In the genomic region with DNA sequence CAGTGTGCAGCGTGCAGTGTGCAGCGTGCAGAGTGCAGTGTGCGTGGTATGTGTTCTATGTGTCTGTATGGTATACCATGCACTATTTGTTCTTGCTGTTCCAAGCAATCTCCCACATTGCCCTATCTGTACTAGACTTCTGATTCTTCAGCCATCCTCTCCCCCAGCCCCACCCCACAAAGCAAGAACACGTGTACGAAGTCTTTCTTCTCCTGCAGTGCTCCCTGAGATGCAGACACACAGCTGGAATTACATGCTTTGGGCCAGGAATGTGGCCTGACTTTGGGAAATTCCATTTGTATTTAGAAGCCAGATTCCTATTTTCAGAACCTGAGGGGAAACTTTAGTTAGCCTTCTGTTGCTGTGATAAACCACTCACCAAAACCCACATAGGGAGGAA, we compare ENCODE assay signal across 26 mouse cellular contexts. TPM values are rescaled to one million over a fixed set of nuclear protein-coding genes. Genes with fewer than 3 reads are reported as not detected.
DNase-seq lines count a peak whose midpoint lies in the region; ATAC-seq and TF ChIP-seq lines count a peak whose summit lies in the region.
"Had no signal": no experiment of that assay in that cellular context is flagged by ENCODE, and none has a peak within 500 bp of the region (broad histone marks: within the 10 kb centered on the region; RNA-seq: fewer than 3 reads in every experiment).

No protein-coding gene starts in this region.

- H3K4me2 ChIP-seq in limb, embryonic 13.5 days (replicated peaks) = no peak overlapping the region
- no peak overlapping the region for H3K4me2 ChIP-seq in embryonic facial prominence, embryonic 14.5 days (ENCODE audit: low read depth, low read length)
- H3K4me2 ChIP-seq in limb, embryonic 14.5 days (replicated peaks; ENCODE audit: low read depth, low read length, severe bottlenecking) = no peak overlapping the region
- H3K4me2 ChIP-seq: forebrain, embryonic 13.5 days; hindbrain, embryonic 13.5 days; liver, embryonic 11.5 days; lung, embryonic 15.5 days; neural tube, embryonic 15.5 days had no signal

- peaks cover 22% of the 10 kb centered on the region for H3K4me1 ChIP-seq in limb, embryonic 13.5 days
- peaks cover 5% of the 10 kb centered on the region; the same call in 1 of the 2 replicates for H3K4me1 ChIP-seq in limb, embryonic 10.5 days
- peaks cover 8% of the 10 kb centered on the region for H3K4me1 ChIP-seq in embryonic facial prominence, embryonic 14.5 days (ENCODE audit: control insufficient read depth, insufficient read depth, low read length)
- H3K4me1 ChIP-seq in limb, embryonic 14.5 days (ENCODE audit: control insufficient read depth, insufficient read depth, low read length) = 0 out of 2 replicates have a peak, but pooled peaks cover 14% of the 10 kb centered on the region
- peaks cover 22% of the 10 kb centered on the region for H3K4me1 ChIP-seq in forebrain, embryonic 10.5 days
- H3K4me1 ChIP-seq: neural tube, embryonic 15.5 days had no signal

- H3K27me3 ChIP-seq in limb, embryonic 13.5 days = no peaks in the 10 kb centered on the region; the same call in 1 of the 2 replicates
- no peaks in the 10 kb centered on the region for H3K27me3 ChIP-seq in limb, embryonic 10.5 days (ENCODE audit: low read depth, poor library complexity, severe bottlenecking)
- no peaks in the 10 kb centered on the region for H3K27me3 ChIP-seq in embryonic facial prominence, embryonic 14.5 days (replicated peaks; ENCODE audit: control insufficient read depth, insufficient read depth, low read length)
- H3K27me3 ChIP-seq in limb, embryonic 14.5 days (ENCODE audit: control insufficient read depth, insufficient read depth, low read length) = no peaks in the 10 kb centered on the region
- H3K27me3 ChIP-seq in forebrain, embryonic 10.5 days (ENCODE audit: poor library complexity, severe bottlenecking) = no peaks in the 10 kb centered on the region
- H3K27me3 ChIP-seq: forebrain, embryonic 13.5 days; lung, embryonic 15.5 days; neural tube, embryonic 15.5 days had no signal

- WGBS in limb, embryonic 13.5 days = 60% methylated on average over 5 of the region's 5 CpGs
- 86% methylated on average over 5 of the region's 5 CpGs for WGBS in limb, embryonic 10.5 days
- WGBS in embryonic facial prominence, embryonic 14.5 days = 56% methylated on average over 5 of the region's 5 CpGs
- WGBS in limb, embryonic 14.5 days = 69% methylated on average over 5 of the region's 5 CpGs
- 84% methylated on average over 5 of the region's 5 CpGs for WGBS in forebrain, embryonic 10.5 days

- H3K9me3 ChIP-seq in limb, embryonic 13.5 days = no peaks in the 10 kb centered on the region
- H3K9me3 ChIP-seq in limb, embryonic 10.5 days (replicated peaks) = no peaks in the 10 kb centered on the region
- no peaks in the 10 kb centered on the region for H3K9me3 ChIP-seq in embryonic facial prominence, embryonic 14.5 days (ENCODE audit: control insufficient read depth, low read length)
- no peaks in the 10 kb centered on the region for H3K9me3 ChIP-seq in limb, embryonic 14.5 days (ENCODE audit: control insufficient read depth, low read length)
- H3K9me3 ChIP-seq in forebrain, embryonic 10.5 days = no peaks in the 10 kb centered on the region
- H3K9me3 ChIP-seq: forebrain, embryonic 13.5 days; hindbrain, embryonic 13.5 days; lung, embryonic 15.5 days; neural tube, embryonic 15.5 days had no signal

- H3K9ac ChIP-seq in limb, embryonic 13.5 days = no peak overlapping the region
- H3K9ac ChIP-seq in embryonic facial prominence, embryonic 14.5 days (ENCODE audit: low read depth, low read length) = no peak overlapping the region
- H3K9ac ChIP-seq in limb, embryonic 14.5 days (ENCODE audit: low read depth, low read length, severe bottlenecking) = no peak overlapping the region
- H3K9ac ChIP-seq: forebrain, embryonic 13.5 days; hindbrain, embryonic 13.5 days; lung, embryonic 15.5 days; neural tube, embryonic 15.5 days had no signal

- no peaks in the 10 kb centered on the region for H3K36me3 ChIP-seq in limb, embryonic 13.5 days
- no peaks in the 10 kb centered on the region for H3K36me3 ChIP-seq in limb, embryonic 10.5 days
- no peaks in the 10 kb centered on the region for H3K36me3 ChIP-seq in embryonic facial prominence, embryonic 14.5 days (ENCODE audit: control insufficient read depth, insufficient read depth, low read length)
- H3K36me3 ChIP-seq in limb, embryonic 14.5 days (ENCODE audit: control insufficient read depth, insufficient read depth, low read length) = no peaks in the 10 kb centered on the region
- no peaks in the 10 kb centered on the region for H3K36me3 ChIP-seq in forebrain, embryonic 10.5 days (replicated peaks)
- H3K36me3 ChIP-seq: hindbrain, embryonic 13.5 days; lung, embryonic 15.5 days; neural tube, embryonic 15.5 days had no signal

- intact Hi-C loops in heart, postnatal 25 days (cut with DNase I) = no loop called here

- TF ChIP-seq POLR2A in limb, embryonic 14.5 days (IDR thresholded peaks at IDR 0.05; ENCODE audit: borderline replicate concordance, extremely low read depth, insufficient read depth, insufficient read length) = no peak

- no peak overlapping the region for H3K4me3 ChIP-seq in limb, embryonic 13.5 days
- no peak overlapping the region for H3K4me3 ChIP-seq in limb, embryonic 10.5 days
- no peak overlapping the region for H3K4me3 ChIP-seq in embryonic facial prominence, embryonic 14.5 days (ENCODE audit: low read depth, low read length)
- no peak overlapping the region for H3K4me3 ChIP-seq in limb, embryonic 14.5 days (replicated peaks; ENCODE audit: low read length)
- H3K4me3 ChIP-seq in forebrain, embryonic 10.5 days = no peak overlapping the region
- H3K4me3 ChIP-seq: forebrain, embryonic 13.5 days; hindbrain, embryonic 13.5 days; lung, embryonic 15.5 days; neural tube, embryonic 15.5 days had no signal

- peak; percentile 34 to 39 for DNase-seq in heart, adult 18-20 months
- DNase-seq in heart, postnatal 25 days (ENCODE audit: low spot score) = no peak
- DNase-seq in limb, embryonic 10.5 days (ENCODE audit: low spot score) = no peak
- DNase-seq in embryonic facial prominence, embryonic 14.5 days (ENCODE audit: low spot score) = peak; percentile 61
- DNase-seq in limb, embryonic 14.5 days (ENCODE audit: low spot score) = no peak
- no peak for DNase-seq in forebrain, embryonic 10.5 days (ENCODE audit: extremely low spot score, low spot score)
- DNase-seq in urinary bladder, postnatal 25 days (ENCODE audit: low spot score) = no peak
- DNase-seq: adrenal gland, adult 2 months; adrenal gland, postnatal 36 days; B cell, adult 2 months; cerebellum, adult 2 months; cerebellum, postnatal 14 days; gastrocnemius, postnatal 14 days; heart, postnatal 4 days; kidney, postnatal 25 days; left cerebral cortex, postnatal 4 days; midbrain, embryonic 14.5 days; right cerebral cortex, postnatal 14 days had no signal

- H3K27ac ChIP-seq in limb, embryonic 13.5 days = peak overlapping the region; percentile 61; the same call in 1 of the 2 replicates
- H3K27ac ChIP-seq in limb, embryonic 10.5 days = no peak overlapping the region
- H3K27ac ChIP-seq in embryonic facial prominence, embryonic 14.5 days (replicated peaks; ENCODE audit: low read depth, low read length) = peak overlapping the region; percentile 57
- peak overlapping the region; percentile 28; the same call in 1 of the 2 replicates for H3K27ac ChIP-seq in limb, embryonic 14.5 days (replicated peaks; ENCODE audit: low read depth, low read length)
- H3K27ac ChIP-seq in forebrain, embryonic 10.5 days = no peak overlapping the region
- H3K27ac ChIP-seq: forebrain, embryonic 13.5 days; hindbrain, embryonic 13.5 days; lung, embryonic 15.5 days; neural tube, embryonic 15.5 days had no signal

- ATAC-seq in limb, embryonic 13.5 days (ENCODE audit: low FRiP score, low read depth) = peak; percentile 11; the same call in 1 of the 2 replicates
- ATAC-seq in embryonic facial prominence, embryonic 14.5 days (ENCODE audit: low read depth) = peak; percentile 45; the same call in 1 of the 2 replicates
- ATAC-seq in limb, embryonic 14.5 days (ENCODE audit: low FRiP score, low read depth) = peak; percentile 63; the same call in 1 of the 2 replicates
- ATAC-seq: activated CD4-positive, CD25-positive, alpha-beta regulatory T cell, adult 4 months; forebrain, embryonic 13.5 days; intestine, postnatal 0 days had no signal

RNA-seq across cellular contexts. Expression of a gene that starts 18.5 kb away (rescaled TPM):
- 10 to 100 TPM; 31.4 to 33.2 TPM for total RNA-seq in heart, adult 18-20 months (2021)
- total RNA-seq in heart, postnatal 25 days (2021) = 10 to 100 TPM; 32.3 to 40.3 TPM
- polyA plus RNA-seq in limb, embryonic 13.5 days (2015; fragmentation: Nextera tagmentation; extraction: Ambion mirVana) = 36.5 and 37.4 TPM in 2 replicates
- 29.8 and 31.3 TPM in 2 replicates for polyA plus RNA-seq in limb, embryonic 10.5 days (2016; fragmentation: Nextera tagmentation; extraction: Ambion mirVana)
- 46.8 and 54.9 TPM in 2 replicates for polyA plus RNA-seq in embryonic facial prominence, embryonic 14.5 days (2014; fragmentation: Nextera tagmentation; extraction: Ambion mirVana)
- polyA plus RNA-seq in limb, embryonic 14.5 days (2012; rRNA removed) = 24.9 and 25.5 TPM in 2 replicates
- 52.0 and 52.2 TPM in 2 replicates for polyA plus RNA-seq in limb, embryonic 14.5 days (2014; fragmentation: Nextera tagmentation; extraction: Ambion mirVana)
- 26.5 and 27.2 TPM in 2 replicates for polyA plus RNA-seq in forebrain, embryonic 10.5 days (2016; fragmentation: Nextera tagmentation; extraction: Ambion mirVana)

Comparison
In these comparisons a context has a peak if more than half of its experiments do, and no peak if none do; other contexts are left out.
1. DNase-seq: peak in heart, adult 18-20 months (2 of 2) and embryonic facial prominence, embryonic 14.5 days (single experiment); none in heart, postnatal 25 days (single experiment), limb, embryonic 10.5 days (single experiment), limb, embryonic 14.5 days (single experiment), forebrain, embryonic 10.5 days (single experiment) and urinary bladder, postnatal 25 days (single experiment).
2. H3K27ac ChIP-seq: peak in limb, embryonic 13.5 days (single experiment), embryonic facial prominence, embryonic 14.5 days (single experiment) and limb, embryonic 14.5 days (single experiment); none in limb, embryonic 10.5 days (single experiment) and forebrain, embryonic 10.5 days (single experiment).
3. ATAC-seq: peak in every context shown above with its lines; median percentile 63 in limb, embryonic 14.5 days; 45 in embryonic facial prominence, embryonic 14.5 days; 11 in limb, embryonic 13.5 days.